Mouse (Mus musculus) ovary, adult 2 months (tissue): ENCODE measurements around the gene Gpr6. TPM values are rescaled to one million over a fixed set of nuclear protein-coding genes. Genes with fewer than 3 reads are reported as not detected.

Experiments used
- polyA plus RNA-seq: library from polyadenylated mRNA; depleted of rRNA; stranded (reverse); fragments of >200 nt; gene quantifications from 2 replicates; pipeline ENCODE4 v1.2.3, GENCODE M21; 2012; rRNA removed

Gene Gpr6
- polyA plus RNA-seq, result 0.12 and 0.21 TPM in 2 replicates

GRCm38 (mm10) chr10:41072116-41072515, at the start of gene Gpr6:
Gene Gpr6 (minus strand): TSS chr10:41072285.

Other genes starting within 250 kb of the Gpr6 start
- 20.3 and 31.9 TPM in 2 replicates for gene Cdc40, start 189.0 kb downstream of the Gpr6 start, polyA plus RNA-seq
- gene Wasf1, start 188.8 kb downstream of the Gpr6 start, polyA plus RNA-seq, result 14.7 and 17.9 TPM in 2 replicates
- 13.1 and 13.3 TPM in 2 replicates for gene Fig4, start 231.0 kb upstream of the Gpr6 start, polyA plus RNA-seq
- 0.10 and 0.16 TPM in 2 replicates for gene Ak9, start 231.7 kb upstream of the Gpr6 start, polyA plus RNA-seq